Mouse (Mus musculus) forebrain, embryonic 15.5 days (tissue): Measurements from ENCODE around the gene Vapa. TPM values are rescaled to one million over a fixed set of nuclear protein-coding genes. Genes with fewer than 3 reads are reported as not detected.

Experiments
- polyA plus RNA-seq: library from polyadenylated mRNA; unstranded; fragments of >200 nt; fragmentation: Nextera tagmentation; extraction: Ambion mirVana; gene quantifications from 2 replicates; pipeline ENCODE4 v1.2.1, GENCODE M21; 2015

The Vapa gene
- polyA plus RNA-seq, 1 experiment from 2014 or later: 258 TPM

Other genes with a start within 250 kb of the Vapa start
- gene Tmem232, start 72.8 kb downstream of the Vapa start, polyA plus RNA-seq: 0.36 and 0.65 TPM in 2 replicates
- 0.15 TPM in 1 of 2 replicates, not detected in the other for gene Txndc2, start 28.6 kb upstream of the Vapa start, polyA plus RNA-seq
- 71.8 and 75.5 TPM in 2 replicates for gene Rab31, start 159.2 kb upstream of the Vapa start, polyA plus RNA-seq
- gene Ppp4r1, start 169.0 kb upstream of the Vapa start, polyA plus RNA-seq: 43.4 and 45.2 TPM in 2 replicates